Mouse (Mus musculus): Measurements from ENCODE around the gene Rpl28.

Rpl28 gene

GRCm38 (mm10) chr7:4792278-4793212 is at the start of gene Rpl28:
Gene Rpl28, plus strand, starts transcription at chr7:4792874.
- DNase-seq = peak; percentile 84 to 89

GRCm38 (mm10) chr7:4743354-4743753 is 49.3 kb upstream of the Rpl28 start:
- DNase-seq = no peak

GRCm38 (mm10) chr7:4744886-4745285 is 47.8 kb upstream of the Rpl28 start:
- DNase-seq = no peak

GRCm38 (mm10) chr7:4746326-4746980 is 46.2 kb upstream of the Rpl28 start:
- no peak for DNase-seq

- no peak for DNase-seq
These were observed 45.3 kb upstream of the Rpl28 start for GRCm38 (mm10) chr7:4747156-4747899.

- no peak for DNase-seq
These were observed 44.4 kb upstream of the Rpl28 start for GRCm38 (mm10) chr7:4748321-4748720.

GRCm38 (mm10) chr7:4749169-4749568 is 43.5 kb upstream of the Rpl28 start:
- DNase-seq = no peak

GRCm38 (mm10) chr7:4751971-4752820 is 40.5 kb upstream of the Rpl28 start:
- peak in 1 of 2 experiments; percentile 30 for DNase-seq

- DNase-seq = peak; percentile 50 to 55
These were observed 39.7 kb upstream of the Rpl28 start, which contains the start of gene Cox6b2 for GRCm38 (mm10) chr7:4752821-4753570. Gene Cox6b2, minus strand, starts transcription at chr7:4753094.

- DNase-seq = no peak
These were observed 33.0 kb upstream of the Rpl28 start for GRCm38 (mm10) chr7:4759670-4760069.

- no peak for DNase-seq
These were observed 27.5 kb upstream of the Rpl28 start for GRCm38 (mm10) chr7:4764946-4765710.

- no peak for DNase-seq
These were observed 21.5 kb upstream of the Rpl28 start, which contains the start of gene Fam71e2 for GRCm38 (mm10) chr7:4771202-4771601. Gene Fam71e2, minus strand, starts transcription at chr7:4771302.

GRCm38 (mm10) chr7:4776131-4776530 is 16.5 kb upstream of the Rpl28 start:
- no peak for DNase-seq

GRCm38 (mm10) chr7:4776861-4777830 is 15.5 kb upstream of the Rpl28 start:
- DNase-seq = peak in 1 of 2 experiments; percentile 29

GRCm38 (mm10) chr7:4777851-4778637 is 14.6 kb upstream of the Rpl28 start:
- no peak for DNase-seq

GRCm38 (mm10) chr7:4779921-4780320 is 12.8 kb upstream of the Rpl28 start:
- DNase-seq = no peak

GRCm38 (mm10) chr7:4782130-4782529 is 10.5 kb upstream of the Rpl28 start:
- no peak for DNase-seq

GRCm38 (mm10) chr7:4782759-4783158 is 9.9 kb upstream of the Rpl28 start, which contains the start of the genes Il11 and Tmem190:
Gene Il11, minus strand, starts transcription at chr7:4782859.
Gene Tmem190, plus strand, starts transcription at chr7:4782937.
- DNase-seq = no peak

Measured in spleen, adult 18-20 months (tissue).